Mouse (Mus musculus) G1E (cell line): ENCODE results near the gene Tmprss7.

Experiments
- CTCF ChIP-seq: IDR thresholded peaks from 2 replicates; pipeline ENCODE4 v1.5.1; 2012; ENCODE audit warnings: low read depth, low read length, inconsistent platforms, mixed read lengths
- GATA1 ChIP-seq: IDR thresholded peaks from 2 replicates; pipeline ENCODE4 v1.6.1; 2012; ENCODE audit warnings: borderline replicate concordance, low read length, inconsistent platforms, mixed read lengths
- POLR2AphosphoS5 ChIP-seq: IDR thresholded peaks from 2 replicates; pipeline ENCODE4 v1.6.1; 2012; ENCODE audit warnings: low read depth, low read length, inconsistent platforms; ENCODE audit not compliant: insufficient replicate concordance
- TAL1 ChIP-seq: conservative IDR thresholded peaks from 2 replicates; pipeline ENCODE4 v1.6.1; 2012; ENCODE audit warnings: low read depth, low read length, inconsistent platforms, mixed read lengths

DNA sequence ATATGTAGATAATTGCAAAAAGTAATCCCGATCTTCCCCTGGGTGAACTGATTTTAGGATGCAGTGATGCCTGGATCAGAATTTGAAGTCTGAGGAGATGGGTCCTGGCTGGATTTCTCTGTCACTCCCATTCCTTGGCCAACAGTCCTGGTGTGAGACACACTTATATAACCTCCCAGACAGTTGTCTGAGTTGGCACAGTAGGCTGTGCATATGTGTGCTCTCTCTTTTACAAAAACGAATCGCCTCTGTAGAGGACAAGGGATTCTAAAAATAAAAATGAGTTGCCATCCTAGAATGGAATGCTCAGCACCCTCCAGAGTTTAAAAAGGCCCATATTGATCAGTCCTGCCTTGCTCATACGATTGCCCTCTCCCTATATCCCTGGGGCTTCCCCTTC is 33.9 kb downstream of the Tmprss7 start:
- TF ChIP-seq CTCF = no peak
- no peak for TF ChIP-seq GATA1
- TF ChIP-seq POLR2AphosphoS5 = no peak
- TF ChIP-seq TAL1 = no peak
